ENCODE assay signal across 22 mouse cellular contexts in the genomic region with DNA sequence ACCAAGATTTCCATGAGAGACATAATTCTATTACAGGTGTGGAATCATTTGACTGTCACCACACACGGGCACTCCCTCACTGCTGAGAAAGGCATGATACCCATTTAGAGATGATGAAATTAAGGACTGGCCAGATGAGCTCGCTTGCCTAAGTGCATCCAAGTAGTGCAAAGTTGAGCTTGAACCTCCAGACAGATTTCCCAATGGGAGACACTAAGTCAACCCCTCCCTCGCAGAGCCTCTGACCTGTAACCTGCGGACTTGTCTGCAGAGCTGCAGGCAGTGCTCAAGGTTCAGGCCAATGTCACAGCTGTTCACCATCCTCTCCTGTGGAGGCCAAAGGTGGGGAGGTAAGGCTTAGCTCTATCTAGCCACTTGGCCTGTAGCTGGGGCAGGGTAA. TPM values are rescaled to one million over a fixed set of nuclear protein-coding genes. Genes with fewer than 3 reads are reported as not detected.
DNase-seq lines count a peak whose midpoint lies in the region; ATAC-seq and TF ChIP-seq lines count a peak whose summit lies in the region.
"Had no signal": no experiment of that assay in that cellular context is flagged by ENCODE, and none has a peak within 500 bp of the region (broad histone marks: within the 10 kb centered on the region; RNA-seq: fewer than 3 reads in every experiment).

No protein-coding gene starts in this region.

- H3K4me3 ChIP-seq in liver, postnatal 0 days (ENCODE audit: low read depth, low read length) = no peak overlapping the region
- H3K4me3 ChIP-seq: embryonic facial prominence, embryonic 12.5 days; forebrain, embryonic 12.5 days; gastrocnemius, adult 2 months; heart, embryonic 10.5 days; hindbrain, embryonic 13.5 days had no signal

- H3K9me3 ChIP-seq in liver, postnatal 0 days (ENCODE audit: low read length) = no peaks in the 10 kb centered on the region
- H3K9me3 ChIP-seq: embryonic facial prominence, embryonic 12.5 days; forebrain, embryonic 12.5 days; heart, embryonic 10.5 days; hindbrain, embryonic 13.5 days had no signal

- H3K36me3 ChIP-seq in liver, postnatal 0 days (replicated peaks; ENCODE audit: insufficient read depth, low read length) = no peaks in the 10 kb centered on the region
- H3K36me3 ChIP-seq: embryonic facial prominence, embryonic 12.5 days; forebrain, embryonic 12.5 days; heart, embryonic 10.5 days; hindbrain, embryonic 13.5 days had no signal

- H3K27me3 ChIP-seq in liver, postnatal 0 days (ENCODE audit: insufficient read depth, low read length) = no peaks in the 10 kb centered on the region
- H3K27me3 ChIP-seq: embryonic facial prominence, embryonic 12.5 days; forebrain, embryonic 12.5 days; hindbrain, embryonic 13.5 days; Patski had no signal

- ATAC-seq in liver, postnatal 0 days = peak; percentile 94
- ATAC-seq: activated CD4-positive, CD25-positive, alpha-beta regulatory T cell, adult 4 months; forebrain, embryonic 16.5 days; hindbrain, postnatal 0 days; Patski had no signal

- WGBS in liver, postnatal 0 days (ENCODE audit: insufficient replicate concordance) = 63% methylated on average over 4 of the region's 4 CpGs

- peak; percentile 40 for DNase-seq in adrenal gland, postnatal 14 days
- no peak for DNase-seq in adrenal gland, postnatal 25 days
- DNase-seq in liver, postnatal 0 days = peak; percentile 51
- no peak for DNase-seq in liver
- DNase-seq in adipocyte (ENCODE audit: low spot score) = peak; percentile 84
- DNase-seq in fat pad, adult 2 months (ENCODE audit: extremely low read depth, low read depth, low spot score) = peak; percentile 94
- DNase-seq in frontal cortex, adult 2 months (ENCODE audit: extremely low spot score in 1 of 2, low spot score in 1 of 2) = no peak
- DNase-seq: cerebellum, adult 11-12 months; cerebellum, adult 9-10 months; cerebellum, postnatal 25 days; gastrocnemius, adult 2 months; gastrocnemius, postnatal 36 days; heart, adult 18-20 months; heart, postnatal 14 days had no signal

- TF ChIP-seq CTCF in liver, postnatal 0 days (IDR thresholded peaks at IDR 0.05; ENCODE audit: low read depth) = no peak

- H3K9ac ChIP-seq in liver, postnatal 0 days (replicated peaks) = no peak overlapping the region
- H3K9ac ChIP-seq: embryonic facial prominence, embryonic 12.5 days; forebrain, embryonic 12.5 days; hindbrain, embryonic 13.5 days had no signal

- no peak for TF ChIP-seq EP300 in liver, postnatal 0 days (IDR thresholded peaks at IDR 0.05; ENCODE audit: low read depth)

- H3K27ac ChIP-seq in liver, postnatal 0 days (ENCODE audit: low read depth) = no peak overlapping the region
- H3K27ac ChIP-seq: embryonic facial prominence, embryonic 12.5 days; forebrain, embryonic 12.5 days; heart, embryonic 10.5 days; hindbrain, embryonic 13.5 days; hindbrain, postnatal 0 days had no signal

- no peak overlapping the region for H3K4me2 ChIP-seq in liver, postnatal 0 days (ENCODE audit: low read depth, low read length)
- H3K4me2 ChIP-seq: embryonic facial prominence, embryonic 12.5 days; forebrain, embryonic 12.5 days; hindbrain, embryonic 13.5 days had no signal

- H3K4me1 ChIP-seq in liver, postnatal 0 days (ENCODE audit: insufficient read depth) = no peaks in the 10 kb centered on the region
- H3K4me1 ChIP-seq: embryonic facial prominence, embryonic 12.5 days; forebrain, embryonic 12.5 days; hindbrain, embryonic 13.5 days had no signal

RNA-seq across cellular contexts. Expression of a gene that starts 25.6 kb away (rescaled TPM):
- total RNA-seq in adrenal gland, postnatal 14 days (2021) = 2.9 and 4.8 TPM in 2 replicates
- total RNA-seq in adrenal gland, postnatal 25 days (2021) = 2.7 and 3.9 TPM in 2 replicates
- polyA plus RNA-seq in liver, postnatal 0 days (2015; fragmentation: Nextera tagmentation; extraction: Ambion mirVana) = 0.12 and 0.15 TPM in 2 replicates
- 3.5 and 3.9 TPM in 2 replicates for polyA plus RNA-seq in frontal cortex, adult 2 months (2012; rRNA removed)

RNA-seq across cellular contexts. Expression of a gene that starts 31.5 kb away (rescaled TPM):
- 0.85 and 1.2 TPM in 2 replicates for total RNA-seq in adrenal gland, postnatal 14 days (2021)
- total RNA-seq in adrenal gland, postnatal 25 days (2021) = 2.6 and 2.8 TPM in 2 replicates
- polyA plus RNA-seq in liver, postnatal 0 days (2015; fragmentation: Nextera tagmentation; extraction: Ambion mirVana) = 0.13 and 0.38 TPM in 2 replicates
- polyA plus RNA-seq in frontal cortex, adult 2 months (2012; rRNA removed) = 2.5 and 2.9 TPM in 2 replicates

RNA-seq across cellular contexts. Expression of a gene that starts 31.5 kb away (rescaled TPM):
- total RNA-seq in adrenal gland, postnatal 14 days (2021) = 8.3 and 12.1 TPM in 2 replicates
- 11.3 and 13.0 TPM in 2 replicates for total RNA-seq in adrenal gland, postnatal 25 days (2021)
- 4.0 and 4.8 TPM in 2 replicates for polyA plus RNA-seq in liver, postnatal 0 days (2015; fragmentation: Nextera tagmentation; extraction: Ambion mirVana)
- polyA plus RNA-seq in frontal cortex, adult 2 months (2012; rRNA removed) = 3.3 and 4.1 TPM in 2 replicates

Comparison
In these comparisons a context has a peak if more than half of its experiments do, and no peak if none do; other contexts are left out.
1. DNase-seq: peak in adrenal gland, postnatal 14 days (single experiment), liver, postnatal 0 days (single experiment), adipocyte (single experiment) and fat pad, adult 2 months (single experiment); none in adrenal gland, postnatal 25 days (single experiment), liver (single experiment) and frontal cortex, adult 2 months (0 of 2).